Mouse (Mus musculus): Measurements from ENCODE around the gene Slc6a16. TPM values are rescaled to one million over a fixed set of nuclear protein-coding genes. Genes with fewer than 3 reads are reported as not detected.

Gene Slc6a16
- polyA plus RNA-seq, 1 experiment, result 0.70 TPM

- TF ChIP-seq POLR2A (IDR thresholded peaks at IDR 0.05; ENCODE audit: borderline replicate concordance, extremely low read depth, insufficient read depth, insufficient read length, poor library complexity, severe bottlenecking) (no peak), CTCF (IDR thresholded peaks at IDR 0.05; ENCODE audit: borderline replicate concordance, extremely low read depth, insufficient read depth, insufficient read length) (peak; percentile 73; the same call in 1 of the 2 replicates)
- peak; percentile 87 for DNase-seq (ENCODE audit: low read depth)
Observed at GRCm38 (mm10) chr7:45299752-45300151, 58.9 kb downstream of the Slc6a16 start.

GRCm38 (mm10) chr7:45300270-45300669 is 59.4 kb downstream of the Slc6a16 start:
- TF ChIP-seq CTCF (IDR thresholded peaks at IDR 0.05; ENCODE audit: borderline replicate concordance, extremely low read depth, insufficient read depth, insufficient read length) (peak; percentile 78), POLR2A (IDR thresholded peaks at IDR 0.05; ENCODE audit: borderline replicate concordance, extremely low read depth, insufficient read depth, insufficient read length, poor library complexity, severe bottlenecking) (no peak)
- DNase-seq (ENCODE audit: low read depth), result peak; percentile 78

- TF ChIP-seq POLR2A (IDR thresholded peaks at IDR 0.05; ENCODE audit: borderline replicate concordance, extremely low read depth, insufficient read depth, insufficient read length, poor library complexity, severe bottlenecking) (no peak), CTCF (IDR thresholded peaks at IDR 0.05; ENCODE audit: borderline replicate concordance, extremely low read depth, insufficient read depth, insufficient read length) (no peak)
- DNase-seq (ENCODE audit: low read depth), result peak; percentile 82
Observed at GRCm38 (mm10) chr7:45302626-45303025, 61.7 kb downstream of the Slc6a16 start.

GRCm38 (mm10) chr7:45304869-45305268 is 64.0 kb downstream of the Slc6a16 start:
- TF ChIP-seq CTCF (IDR thresholded peaks at IDR 0.05; ENCODE audit: borderline replicate concordance, extremely low read depth, insufficient read depth, insufficient read length) (no peak), POLR2A (IDR thresholded peaks at IDR 0.05; ENCODE audit: borderline replicate concordance, extremely low read depth, insufficient read depth, insufficient read length, poor library complexity, severe bottlenecking) (no peak)
- DNase-seq (ENCODE audit: low read depth), result peak; percentile 18

- TF ChIP-seq CTCF (IDR thresholded peaks at IDR 0.05; ENCODE audit: borderline replicate concordance, extremely low read depth, insufficient read depth, insufficient read length) (peak; percentile 76), POLR2A (IDR thresholded peaks at IDR 0.05; ENCODE audit: borderline replicate concordance, extremely low read depth, insufficient read depth, insufficient read length, poor library complexity, severe bottlenecking) (no peak)
Observed at GRCm38 (mm10) chr7:45305275-45305674, 64.4 kb downstream of the Slc6a16 start.

GRCm38 (mm10) chr7:45308551-45309240 is 67.8 kb downstream of the Slc6a16 start:
- TF ChIP-seq CTCF (IDR thresholded peaks at IDR 0.05; ENCODE audit: borderline replicate concordance, extremely low read depth, insufficient read depth, insufficient read length) (no peak), POLR2A (IDR thresholded peaks at IDR 0.05; ENCODE audit: borderline replicate concordance, extremely low read depth, insufficient read depth, insufficient read length, poor library complexity, severe bottlenecking) (no peak)
- no peak for DNase-seq (ENCODE audit: low read depth)

More at GRCm38 (mm10) chr7:45305275-45305674, 64.4 kb downstream of the Slc6a16 start:
- peak; percentile 73 for DNase-seq (ENCODE audit: low read depth)

- TF ChIP-seq CTCF (IDR thresholded peaks at IDR 0.05; ENCODE audit: borderline replicate concordance, extremely low read depth, insufficient read depth, insufficient read length), result peak; percentile 77
- TF ChIP-seq POLR2A (IDR thresholded peaks at IDR 0.05; ENCODE audit: borderline replicate concordance, extremely low read depth, insufficient read depth, insufficient read length, poor library complexity, severe bottlenecking), result no peak
- peak; percentile 84 for DNase-seq (ENCODE audit: low read depth)
Observed at GRCm38 (mm10) chr7:45309455-45309854, 68.6 kb downstream of the Slc6a16 start.

GRCm38 (mm10) chr7:45312023-45312422 is 71.1 kb downstream of the Slc6a16 start:
- no peak for DNase-seq (ENCODE audit: low read depth)
- TF ChIP-seq POLR2A (IDR thresholded peaks at IDR 0.05; ENCODE audit: borderline replicate concordance, extremely low read depth, insufficient read depth, insufficient read length, poor library complexity, severe bottlenecking), result no peak
- no peak for TF ChIP-seq CTCF (IDR thresholded peaks at IDR 0.05; ENCODE audit: borderline replicate concordance, extremely low read depth, insufficient read depth, insufficient read length)

- no peak for TF ChIP-seq POLR2A (IDR thresholded peaks at IDR 0.05; ENCODE audit: borderline replicate concordance, extremely low read depth, insufficient read depth, insufficient read length, poor library complexity, severe bottlenecking)
- TF ChIP-seq CTCF (IDR thresholded peaks at IDR 0.05; ENCODE audit: borderline replicate concordance, extremely low read depth, insufficient read depth, insufficient read length), result no peak
- DNase-seq (ENCODE audit: low read depth), result peak; percentile 48
Observed at GRCm38 (mm10) chr7:45312686-45313453, 72.0 kb downstream of the Slc6a16 start.

GRCm38 (mm10) chr7:45313495-45313894 is 72.6 kb downstream of the Slc6a16 start:
- no peak for TF ChIP-seq POLR2A (IDR thresholded peaks at IDR 0.05; ENCODE audit: borderline replicate concordance, extremely low read depth, insufficient read depth, insufficient read length, poor library complexity, severe bottlenecking)
- TF ChIP-seq CTCF (IDR thresholded peaks at IDR 0.05; ENCODE audit: borderline replicate concordance, extremely low read depth, insufficient read depth, insufficient read length), result no peak

GRCm38 (mm10) chr7:45315182-45315701 is 74.4 kb downstream of the Slc6a16 start:
- TF ChIP-seq POLR2A (IDR thresholded peaks at IDR 0.05; ENCODE audit: borderline replicate concordance, extremely low read depth, insufficient read depth, insufficient read length, poor library complexity, severe bottlenecking) (no peak), CTCF (IDR thresholded peaks at IDR 0.05; ENCODE audit: borderline replicate concordance, extremely low read depth, insufficient read depth, insufficient read length) (no peak)
- DNase-seq (ENCODE audit: low read depth), result no peak

More at GRCm38 (mm10) chr7:45313495-45313894, 72.6 kb downstream of the Slc6a16 start:
- DNase-seq (ENCODE audit: low read depth), result no peak

All from brain, embryonic 14.5 days (tissue).